Mouse (Mus musculus) left cerebral cortex, adult 18-20 months (tissue): ENCODE results near the gene Ermard. TPM values are rescaled to one million over a fixed set of nuclear protein-coding genes. Genes with fewer than 3 reads are reported as not detected.
A peak's percentile ranks its signal among the peaks of the same experiment; 100 is the strongest.

Experiments
- DNase-seq, 2 experiments: peaks; one replicate each; pipeline ENCODE4 v3.0.0; 2021 to 2022; ENCODE audit warnings: low spot score in 2 of 2, mixed read lengths in 1 of 2
- total RNA-seq, 2 experiments: library from RNA; stranded (reverse); gene quantifications; 2 replicates each; pipeline ENCODE4 v1.2.3; 2021

Gene Ermard
- total RNA-seq, 2 experiments from 2014 or later, result 46.5 to 53.4 TPM

GRCm38 (mm10) chr17:15059646-15060045, 18.6 kb downstream of the Ermard start:
- no peak for DNase-seq

GRCm38 (mm10) chr17:15060356-15060755, 19.3 kb downstream of the Ermard start:
- no peak for DNase-seq

DNA sequence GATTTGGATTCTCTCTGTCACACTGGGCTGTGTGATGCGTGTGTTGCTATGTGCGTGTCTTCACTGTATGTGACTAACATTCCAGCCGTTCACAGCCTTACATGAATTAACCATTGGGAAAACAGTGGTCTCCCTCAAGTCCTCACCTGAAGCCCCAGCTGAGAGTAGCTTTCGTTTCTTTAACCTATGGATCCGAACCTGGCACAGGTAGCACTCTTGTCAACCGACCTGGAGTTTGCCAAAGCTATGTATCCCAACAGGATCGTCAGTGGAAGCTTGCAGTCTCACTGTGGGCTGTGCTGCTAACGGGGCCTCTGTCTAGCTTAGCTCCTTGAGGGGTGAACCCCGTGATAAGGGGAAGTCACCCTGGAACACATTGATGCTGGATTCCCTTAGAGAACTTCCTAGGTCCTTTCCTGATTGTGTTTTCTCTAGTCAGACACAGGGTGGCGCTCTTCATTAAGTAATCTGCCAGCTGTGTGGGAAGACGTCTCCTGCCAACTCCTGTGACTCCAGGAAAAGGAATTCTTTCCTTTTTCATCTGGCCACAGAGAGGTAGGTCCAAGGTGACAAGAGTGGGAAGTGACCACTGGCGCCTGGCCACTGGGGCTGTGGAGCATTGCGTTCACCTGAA, 24.5 kb downstream of the Ermard start:
- DNase-seq, result peak; percentile 73 to 78

DNA sequence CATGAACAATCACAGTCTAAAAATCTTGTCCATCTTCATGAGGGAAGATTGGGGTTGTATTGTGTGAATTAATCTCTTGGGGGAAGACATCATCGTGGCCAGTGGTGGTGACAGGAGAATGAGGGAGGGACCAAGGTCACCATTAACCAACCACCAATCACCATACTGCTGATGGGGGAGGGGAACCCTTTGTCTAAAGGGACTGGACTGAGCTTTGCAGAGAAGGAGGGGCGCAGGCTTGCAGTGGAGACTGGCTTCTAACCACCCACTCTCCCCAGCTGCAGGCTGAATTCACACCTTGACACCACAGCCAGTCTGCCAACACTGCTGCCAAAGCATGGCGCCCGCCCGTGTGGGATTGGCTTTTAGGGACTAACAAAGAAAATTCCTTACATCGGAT, 25.1 kb downstream of the Ermard start:
- DNase-seq, result no peak

- no peak for DNase-seq
Observed at GRCm38 (mm10) chr17:15066911-15067310, 25.9 kb downstream of the Ermard start.

- DNase-seq, result no peak
Observed at GRCm38 (mm10) chr17:15068040-15068792, 27.2 kb downstream of the Ermard start.

DNA sequence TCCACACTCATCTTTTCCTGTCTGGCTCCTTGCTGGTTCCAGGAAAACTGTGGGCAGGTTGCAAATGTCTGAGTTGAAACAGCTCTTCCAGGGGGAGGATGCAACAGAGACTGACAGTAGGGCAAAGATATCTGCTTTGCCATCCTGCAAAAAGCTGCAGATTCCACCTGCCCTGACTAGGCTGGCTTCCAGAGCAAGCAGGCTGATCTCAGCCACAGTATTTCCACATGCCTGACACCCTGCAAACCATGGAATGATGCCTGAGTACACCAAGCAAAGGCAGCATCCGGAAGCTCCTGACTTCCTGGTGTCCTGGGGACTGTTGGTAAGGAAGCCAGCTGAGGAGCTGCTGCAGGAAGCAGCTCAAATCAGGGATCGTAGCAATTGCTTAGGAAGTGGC, 28.1 kb downstream of the Ermard start:
- DNase-seq, result no peak

GRCm38 (mm10) chr17:15072211-15072610, 31.2 kb downstream of the Ermard start:
- no peak for DNase-seq

DNA sequence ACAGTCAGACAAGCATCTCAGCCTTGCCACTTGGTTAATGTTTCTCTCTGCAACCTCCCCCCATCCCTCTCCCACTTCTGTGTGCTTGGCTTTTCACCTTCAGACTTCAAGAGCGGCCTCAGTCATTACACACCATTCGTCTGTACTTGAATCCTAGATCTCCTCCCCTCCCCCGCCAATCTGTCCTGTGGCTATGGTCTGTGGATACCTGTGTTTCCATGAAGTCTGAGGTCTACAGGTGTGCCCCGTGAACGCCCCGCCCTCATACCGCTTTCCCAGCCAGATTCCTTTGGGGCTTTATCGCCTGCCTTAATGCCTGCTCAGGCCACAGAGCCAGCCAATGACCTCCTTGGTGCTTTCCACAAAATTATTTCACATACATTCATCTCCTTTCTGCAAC, 34.0 kb downstream of the Ermard start:
- DNase-seq, result no peak

DNA sequence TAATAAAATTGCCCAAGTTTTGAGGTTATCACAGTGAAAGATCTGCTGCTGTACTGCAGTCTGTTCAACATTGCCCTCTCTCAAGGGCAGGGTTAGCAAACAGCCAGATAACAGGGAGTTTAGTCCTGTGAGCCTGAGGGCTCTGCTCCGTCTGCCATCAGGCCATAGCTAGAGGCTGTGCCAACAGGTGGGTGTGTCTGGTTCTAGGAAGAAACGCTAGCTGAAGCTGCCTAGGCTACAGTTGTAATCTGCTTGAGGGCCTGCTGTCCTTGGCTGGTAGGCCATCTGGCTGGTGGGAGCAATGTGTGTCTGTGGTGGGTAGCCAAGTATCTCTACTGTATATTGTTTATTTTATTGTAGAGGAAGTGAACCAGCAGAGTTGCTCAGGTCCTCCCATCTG, 36.5 kb downstream of the Ermard start:
- no peak for DNase-seq

- no peak for DNase-seq
Observed at GRCm38 (mm10) chr17:15084226-15084848, 43.3 kb downstream of the Ermard start.

GRCm38 (mm10) chr17:15085006-15085405, 44.0 kb downstream of the Ermard start:
- DNase-seq, result no peak

- no peak for DNase-seq
Observed at GRCm38 (mm10) chr17:15088166-15088565, 47.2 kb downstream of the Ermard start.

DNA sequence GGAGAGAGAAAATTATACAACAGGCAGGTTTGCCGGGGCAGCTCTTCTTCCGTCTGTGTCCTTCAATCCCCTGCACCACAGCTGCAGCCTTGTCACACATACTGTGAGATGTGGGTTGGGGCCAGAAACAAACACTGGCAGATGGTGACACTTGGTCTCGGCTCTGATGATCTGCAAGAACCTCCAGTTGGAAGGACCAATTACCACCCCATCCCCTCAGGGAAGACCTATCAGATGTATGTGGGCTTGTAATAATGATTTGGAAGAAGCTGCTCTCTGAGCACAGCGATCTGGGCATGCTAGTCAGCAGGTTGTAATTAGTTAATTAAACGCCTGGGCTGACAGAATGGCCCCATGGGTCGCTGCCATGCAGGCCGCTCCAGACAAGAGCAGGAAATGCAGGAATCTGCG, 47.6 kb downstream of the Ermard start:
- DNase-seq, result no peak

- DNase-seq, result no peak
Observed at GRCm38 (mm10) chr17:15091739-15092138, 50.7 kb downstream of the Ermard start.

DNA sequence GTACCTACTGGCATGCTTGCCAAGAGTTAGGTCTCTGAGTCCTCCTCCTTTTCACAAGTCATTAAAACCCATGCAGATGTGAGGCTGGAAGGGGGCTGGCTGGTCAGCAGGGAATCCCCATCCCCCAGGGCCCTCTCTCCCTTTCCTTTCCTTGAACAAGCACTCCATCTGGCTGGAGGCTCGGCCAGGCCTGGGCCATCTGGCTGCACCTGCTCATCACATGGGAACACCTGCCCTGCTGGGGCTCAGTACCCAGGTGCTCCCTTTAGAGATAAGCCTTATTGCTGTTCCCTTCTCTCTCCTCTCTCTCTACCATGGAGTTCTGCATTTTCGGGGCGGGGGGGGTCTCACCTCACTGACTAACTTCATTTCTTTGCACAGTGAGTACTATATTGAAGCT, 52.5 kb downstream of the Ermard start:
- no peak for DNase-seq

DNA sequence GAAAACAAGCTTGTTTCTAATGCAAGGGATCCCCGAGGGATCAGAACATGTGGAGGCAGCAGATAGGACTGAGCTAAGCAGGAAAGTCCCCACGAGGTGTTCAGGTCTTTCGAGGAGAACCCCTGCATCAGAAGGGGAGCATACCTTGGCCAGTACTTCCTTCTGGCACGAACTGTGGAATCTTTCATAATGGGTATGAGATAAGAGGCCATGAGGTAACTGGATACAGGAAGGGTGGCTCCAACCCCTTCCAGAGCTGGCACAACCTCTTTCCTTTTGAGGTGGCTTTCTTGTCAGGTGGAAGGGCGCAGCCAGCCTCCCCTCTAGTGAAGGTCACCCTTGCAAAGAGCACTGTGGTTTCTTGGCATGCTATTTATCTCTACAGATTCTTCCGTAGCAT, 55.8 kb downstream of the Ermard start:
- no peak for DNase-seq

DNA sequence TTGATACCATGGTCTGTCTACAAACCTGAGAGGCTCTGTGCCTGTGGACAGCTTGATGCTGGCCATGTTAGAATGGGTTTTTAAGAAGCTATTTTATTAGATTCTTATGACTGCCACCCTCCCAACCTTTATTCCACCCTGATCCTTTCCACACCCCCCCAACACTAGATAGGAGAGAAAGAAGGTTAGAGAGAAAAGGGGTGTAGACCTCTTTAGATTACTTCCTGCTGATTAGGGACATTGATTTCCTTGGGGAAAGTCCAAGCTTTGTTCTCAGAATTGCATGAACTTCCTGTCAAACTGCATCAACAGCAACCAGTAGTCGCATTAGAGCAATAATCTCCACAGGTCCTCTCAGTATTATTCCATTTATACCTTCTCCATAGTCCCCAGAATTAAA, 57.7 kb downstream of the Ermard start:
- no peak for DNase-seq

- DNase-seq, result no peak
Observed at GRCm38 (mm10) chr17:15101355-15101754, 60.3 kb downstream of the Ermard start.

DNA sequence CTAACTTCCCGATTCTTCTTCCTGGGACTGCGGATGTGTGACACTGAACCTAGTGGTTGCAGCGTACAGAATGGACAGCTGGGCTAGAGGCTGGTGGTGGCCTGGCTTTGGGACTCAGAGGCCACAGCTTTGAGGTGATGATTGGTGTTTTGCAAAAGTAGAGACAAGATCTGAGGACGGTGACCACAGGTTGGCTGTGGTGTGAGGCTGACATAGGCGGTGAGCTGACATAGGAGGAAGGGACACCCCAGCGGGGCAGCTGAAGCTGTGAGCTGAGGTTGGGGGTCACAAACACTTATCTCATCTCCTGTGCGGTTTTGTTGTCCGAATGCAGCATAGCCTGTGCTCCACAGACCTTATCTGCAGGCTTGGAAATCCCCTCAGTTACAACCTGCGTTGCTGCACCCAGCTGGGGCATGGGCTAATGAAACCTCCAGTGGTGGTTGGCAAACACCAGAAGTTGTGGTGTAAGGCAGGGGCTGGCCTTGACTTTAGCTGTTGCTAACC, 66.2 kb downstream of the Ermard start:
- DNase-seq, result no peak

- peak; percentile 5 to 30 for DNase-seq
Observed at GRCm38 (mm10) chr17:15108473-15109441, 67.7 kb downstream of the Ermard start.
